Comparison of ENCODE assay signal across 29 mouse cellular contexts in the genomic region with DNA sequence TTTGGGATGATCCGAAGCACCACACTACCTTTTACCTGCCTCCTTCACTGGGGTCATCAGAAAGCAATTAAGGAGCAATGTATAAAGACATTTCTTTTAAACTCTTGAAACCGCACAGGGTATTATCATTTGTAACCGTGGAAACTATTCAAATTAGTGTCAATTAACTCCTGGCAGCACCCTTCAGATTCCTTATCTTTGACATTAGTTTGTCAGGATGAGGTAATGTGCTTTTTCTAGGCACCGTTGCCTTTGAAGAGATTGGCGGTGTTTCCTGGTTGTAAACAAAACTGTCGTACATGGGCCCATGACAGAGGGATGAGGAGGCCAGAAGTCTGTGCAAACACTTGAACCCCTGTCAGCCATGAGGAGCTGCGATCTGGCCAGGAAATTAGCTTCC.
DNase-seq lines count a peak whose midpoint lies in the region; ATAC-seq and TF ChIP-seq lines count a peak whose summit lies in the region.
"Had no signal": no experiment of that assay in that cellular context is flagged by ENCODE, and none has a peak within 500 bp of the region (broad histone marks: within the 10 kb centered on the region; RNA-seq: fewer than 3 reads in every experiment).

No protein-coding gene starts in this region.

- TF ChIP-seq CTCF in lung, embryonic 14.5 days (IDR thresholded peaks at IDR 0.05; ENCODE audit: low read depth): no peak
- TF ChIP-seq CTCF in lung, adult 2 months (IDR thresholded peaks at IDR 0.05; ENCODE audit: insufficient read depth, low read length): no peak

- no peaks in the 10 kb centered on the region for H3K36me3 ChIP-seq in heart, embryonic 14.5 days (ENCODE audit: control insufficient read depth, insufficient read depth, low read length)
- H3K36me3 ChIP-seq in lung, embryonic 14.5 days (ENCODE audit: insufficient read depth): no peaks in the 10 kb centered on the region
- H3K36me3 ChIP-seq: embryonic facial prominence, embryonic 15.5 days; forebrain, embryonic 15.5 days; G1E; hindbrain, embryonic 10.5 days; limb, embryonic 13.5 days; liver, embryonic 13.5 days; midbrain, embryonic 12.5 days; neural tube, embryonic 15.5 days; stomach, embryonic 15.5 days had no signal

- H3K9me3 ChIP-seq in heart, embryonic 14.5 days (ENCODE audit: control insufficient read depth, low read length): no peaks in the 10 kb centered on the region
- H3K9me3 ChIP-seq in lung, embryonic 14.5 days (ENCODE audit: low read depth, low read length): no peaks in the 10 kb centered on the region
- H3K9me3 ChIP-seq: embryonic facial prominence, embryonic 15.5 days; forebrain, embryonic 15.5 days; hindbrain, embryonic 10.5 days; limb, embryonic 13.5 days; liver, embryonic 13.5 days; midbrain, embryonic 12.5 days; neural tube, embryonic 15.5 days; stomach, embryonic 15.5 days had no signal

- ATAC-seq in heart, embryonic 14.5 days (ENCODE audit: insufficient number of reproducible peaks, insufficient read depth, low FRiP score, low read depth): no peak
- ATAC-seq in lung, embryonic 14.5 days (ENCODE audit: insufficient read depth): no peak
- ATAC-seq: activated CD4-positive, CD25-positive, alpha-beta regulatory T cell, adult 4 months; forebrain, embryonic 15.5 days had no signal

- no peak overlapping the region for H3K4me3 ChIP-seq in heart, embryonic 14.5 days (ENCODE audit: control insufficient read depth in 1 of 2, insufficient read depth in 1 of 2, low read depth in 1 of 2, low read length in 2 of 2)
- no peak overlapping the region for H3K4me3 ChIP-seq in lung, embryonic 14.5 days (ENCODE audit: low read depth, low read length)
- no peak overlapping the region for H3K4me3 ChIP-seq in lung, adult 2 months (replicated peaks; ENCODE audit: extremely low read depth, low read depth, low read length)
- H3K4me3 ChIP-seq: embryonic facial prominence, embryonic 15.5 days; forebrain, embryonic 15.5 days; hindbrain, embryonic 10.5 days; limb, embryonic 13.5 days; liver, embryonic 13.5 days; midbrain, embryonic 12.5 days; neural tube, embryonic 15.5 days; stomach, embryonic 15.5 days had no signal

- intact Hi-C loops in heart, postnatal 36 days (cut with DNase I): no loop called here

- peak overlapping the region; percentile 9 to 29; a peak in 1 of 4 replicates for H3K27ac ChIP-seq in heart, embryonic 14.5 days (replicated peaks in 1 of 2; ENCODE audit: control insufficient read depth in 1 of 2, insufficient read depth in 1 of 2, low read depth in 2 of 2, low read length in 2 of 2)
- H3K27ac ChIP-seq in lung, embryonic 14.5 days (ENCODE audit: low read depth): no peak overlapping the region
- H3K27ac ChIP-seq: embryonic facial prominence, embryonic 15.5 days; forebrain, embryonic 15.5 days; hindbrain, embryonic 10.5 days; limb, embryonic 13.5 days; liver, embryonic 13.5 days; macrophage; midbrain, embryonic 12.5 days; neural tube, embryonic 15.5 days; stomach, embryonic 15.5 days had no signal

- no peak for DNase-seq in heart, postnatal 36 days
- DNase-seq in lung, embryonic 14.5 days: peak; percentile 36
- DNase-seq in lung, adult 2 months: no peak
- DNase-seq in lung, postnatal 14 days: peak; percentile 6
- DNase-seq in layer of hippocampus, adult 8-10 months (ENCODE audit: low spot score in 2 of 2): no peak
- no peak for DNase-seq in gastrocnemius, postnatal 25 days
- DNase-seq: adrenal gland, adult 8-10 months; B cell, adult 2 months; cerebellum, adult 2 months; cerebellum, postnatal 25 days; gastrocnemius, postnatal 14 days; kidney, adult 18-20 months; kidney, postnatal 4 days; layer of hippocampus, adult 9-11 months; liver, embryonic 13.5 days; right cerebral cortex, adult 18-20 months; thymus, postnatal 25 days had no signal

- peaks cover 24 to 34% of the 10 kb centered on the region in 2 experiments for H3K4me1 ChIP-seq in heart, embryonic 14.5 days (ENCODE audit: control insufficient read depth in 2 of 2, insufficient read depth in 2 of 2, low read length in 2 of 2)
- peaks cover 4% of the 10 kb centered on the region; the same call in 1 of the 2 replicates for H3K4me1 ChIP-seq in lung, embryonic 14.5 days (ENCODE audit: insufficient read depth)
- H3K4me1 ChIP-seq in lung, adult 2 months (ENCODE audit: control insufficient read depth, insufficient read depth, low read length): no peaks in the 10 kb centered on the region; the same call in 1 of the 2 replicates

- TF ChIP-seq POLR2A in lung, adult 2 months (IDR thresholded peaks at IDR 0.05; ENCODE audit: borderline replicate concordance, extremely low read depth, low read depth, low read length): no peak

- H3K9ac ChIP-seq in heart, embryonic 14.5 days (ENCODE audit: low read length): no peak overlapping the region
- no peak overlapping the region for H3K9ac ChIP-seq in lung, embryonic 14.5 days
- H3K9ac ChIP-seq: embryonic facial prominence, embryonic 15.5 days; forebrain, embryonic 15.5 days; limb, embryonic 13.5 days; liver, embryonic 13.5 days; midbrain, embryonic 12.5 days; neural tube, embryonic 15.5 days; stomach, embryonic 15.5 days had no signal

- no peaks in the 10 kb centered on the region for H3K27me3 ChIP-seq in heart, embryonic 14.5 days (ENCODE audit: control insufficient read depth, insufficient read depth, low read length)
- no peaks in the 10 kb centered on the region for H3K27me3 ChIP-seq in lung, embryonic 14.5 days (ENCODE audit: insufficient read depth, low read length)
- H3K27me3 ChIP-seq: CH12.LX; embryonic facial prominence, embryonic 15.5 days; forebrain, embryonic 15.5 days; liver, embryonic 13.5 days; midbrain, embryonic 12.5 days; neural tube, embryonic 15.5 days; stomach, embryonic 15.5 days had no signal

- WGBS in heart, embryonic 14.5 days: 22% methylated on average over 7 of the region's 7 CpGs
- 20% methylated on average over 7 of the region's 7 CpGs for WGBS in lung, embryonic 14.5 days
- WGBS in lung, adult 2 months: 32% methylated on average over 7 of the region's 7 CpGs

- H3K4me2 ChIP-seq in heart, embryonic 14.5 days (ENCODE audit: low read length): no peak overlapping the region
- H3K4me2 ChIP-seq in lung, embryonic 14.5 days: no peak overlapping the region
- H3K4me2 ChIP-seq: embryonic facial prominence, embryonic 15.5 days; forebrain, embryonic 15.5 days; limb, embryonic 13.5 days; liver, embryonic 13.5 days; midbrain, embryonic 12.5 days; neural tube, embryonic 15.5 days; stomach, embryonic 15.5 days had no signal

Comparison
In these comparisons a context has a peak if more than half of its experiments do, and no peak if none do; other contexts are left out.
1. DNase-seq: peak in lung, embryonic 14.5 days (single experiment) and lung, postnatal 14 days (single experiment); none in heart, postnatal 36 days (0 of 2), lung, adult 2 months (single experiment), layer of hippocampus, adult 8-10 months (0 of 2) and gastrocnemius, postnatal 25 days (single experiment).